Comparison of ENCODE assay signal across 11 mouse cellular contexts in genomic region chr7:130648061-130648460, GRCm38 (mm10).
A peak's percentile ranks its signal among the peaks of the same experiment; 100 is the strongest.
DNase-seq lines count a peak whose midpoint lies in the region; ATAC-seq and TF ChIP-seq lines count a peak whose summit lies in the region.
"Had no signal": no experiment of that assay in that cellular context is flagged by ENCODE, and none has a peak within 500 bp of the region (broad histone marks: within the 10 kb centered on the region; RNA-seq: fewer than 3 reads in every experiment).

No protein-coding gene starts in this region.

- peak overlapping the region; percentile 50; the same call in 1 of the 2 replicates for H3K27ac ChIP-seq in kidney, adult 2 months (ENCODE audit: insufficient read depth, low read depth, low read length)
- no peak overlapping the region for H3K27ac ChIP-seq in kidney, embryonic 14.5 days (ENCODE audit: low read depth, low read length)
- peak overlapping the region; percentile 62 for H3K27ac ChIP-seq in testis, adult 2 months (ENCODE audit: control insufficient read depth, insufficient read depth, low read depth, low read length)
- H3K27ac ChIP-seq in intestine, embryonic 15.5 days: no peak overlapping the region
- H3K27ac ChIP-seq in stomach, postnatal 0 days (replicated peaks): no peak overlapping the region

- 51% methylated on average over 4 of the region's 4 CpGs for WGBS in kidney, adult 2 months
- WGBS in kidney, embryonic 14.5 days: 73% methylated on average over 4 of the region's 4 CpGs
- 77% methylated on average over 4 of the region's 4 CpGs for WGBS in intestine, embryonic 15.5 days
- 66% methylated on average over 4 of the region's 4 CpGs for WGBS in stomach, postnatal 0 days

- DNase-seq in kidney, adult 2 months: no peak
- no peak for DNase-seq in testis, postnatal 14 days (ENCODE audit: low spot score)
- no peak for DNase-seq in stomach, postnatal 0 days (ENCODE audit: low spot score)
- DNase-seq: cerebellum, postnatal 14 days; gastrocnemius, postnatal 14 days had no signal

- ATAC-seq in kidney, embryonic 14.5 days (ENCODE audit: low FRiP score, low TSS enrichment): no peak
- ATAC-seq in intestine, embryonic 15.5 days: no peak
- ATAC-seq in stomach, postnatal 0 days (ENCODE audit: low FRiP score, low TSS enrichment): no peak
- ATAC-seq in megakaryocyte, adult 5-6 weeks (ENCODE audit: poor library complexity, severe bottlenecking): no peak
- no peak for ATAC-seq in inflammation-experienced regulatory T-cells, adult 6 months

- H3K9ac ChIP-seq in kidney, embryonic 14.5 days (ENCODE audit: low read depth, low read length): no peak overlapping the region
- no peak overlapping the region for H3K9ac ChIP-seq in intestine, embryonic 15.5 days
- no peak overlapping the region for H3K9ac ChIP-seq in stomach, postnatal 0 days (ENCODE audit: low read length)

- H3K27me3 ChIP-seq in kidney, adult 2 months (replicated peaks; ENCODE audit: control insufficient read depth, insufficient read depth, low read length): no peaks in the 10 kb centered on the region
- H3K27me3 ChIP-seq in kidney, embryonic 14.5 days (ENCODE audit: control insufficient read depth, insufficient read depth, low read length): no peaks in the 10 kb centered on the region
- no peaks in the 10 kb centered on the region for H3K27me3 ChIP-seq in testis, adult 2 months (ENCODE audit: control insufficient read depth, insufficient read depth, low read length)
- H3K27me3 ChIP-seq in intestine, embryonic 15.5 days (replicated peaks): no peaks in the 10 kb centered on the region
- H3K27me3 ChIP-seq in stomach, postnatal 0 days (ENCODE audit: control insufficient read depth, insufficient read depth, low read length): no peaks in the 10 kb centered on the region

- H3K36me3 ChIP-seq in kidney, adult 2 months (ENCODE audit: control insufficient read depth, insufficient read depth, low read length): no peaks in the 10 kb centered on the region
- H3K36me3 ChIP-seq in kidney, embryonic 14.5 days (ENCODE audit: control insufficient read depth, insufficient read depth, low read length): no peaks in the 10 kb centered on the region
- H3K36me3 ChIP-seq in testis, adult 2 months (ENCODE audit: control insufficient read depth, insufficient read depth, low read length): no peaks in the 10 kb centered on the region
- no peaks in the 10 kb centered on the region for H3K36me3 ChIP-seq in intestine, embryonic 15.5 days
- no peaks in the 10 kb centered on the region for H3K36me3 ChIP-seq in stomach, postnatal 0 days (ENCODE audit: control insufficient read depth, insufficient read depth, low read length)

- H3K4me2 ChIP-seq in kidney, embryonic 14.5 days (replicated peaks; ENCODE audit: low read depth, low read length): no peak overlapping the region
- H3K4me2 ChIP-seq in intestine, embryonic 15.5 days (replicated peaks): peak overlapping the region; percentile 91
- peak overlapping the region; percentile 92 for H3K4me2 ChIP-seq in stomach, postnatal 0 days (replicated peaks; ENCODE audit: low read depth)

- H3K4me1 ChIP-seq in kidney, adult 2 months (ENCODE audit: control insufficient read depth, insufficient read depth, low read length): peaks cover 40% of the 10 kb centered on the region; the same call in 1 of the 2 replicates
- peaks cover 9% of the 10 kb centered on the region for H3K4me1 ChIP-seq in kidney, embryonic 14.5 days (ENCODE audit: control insufficient read depth, insufficient read depth, low read length)
- H3K4me1 ChIP-seq in testis, adult 2 months (ENCODE audit: control insufficient read depth, insufficient read depth, low read length): peaks cover 12% of the 10 kb centered on the region
- H3K4me1 ChIP-seq in intestine, embryonic 15.5 days (replicated peaks): peaks cover 17% of the 10 kb centered on the region
- peaks cover 4% of the 10 kb centered on the region; the same call in 1 of the 2 replicates for H3K4me1 ChIP-seq in stomach, postnatal 0 days (replicated peaks; ENCODE audit: control insufficient read depth, insufficient read depth)

- TF ChIP-seq CTCF in kidney, adult 2 months (conservative IDR thresholded peaks at IDR 0.05; ENCODE audit: insufficient read depth, insufficient read length, low read depth, low read length): no peak
- TF ChIP-seq CTCF in testis, adult 2 months (IDR thresholded peaks at IDR 0.05; ENCODE audit: control insufficient read depth, insufficient read depth, insufficient replicate concordance, low read depth, low read length): no peak
- no peak for TF ChIP-seq CTCF in stomach, postnatal 0 days (IDR thresholded peaks at IDR 0.05; ENCODE audit: low read depth)

- no peak overlapping the region for H3K4me3 ChIP-seq in kidney, adult 2 months (ENCODE audit: insufficient read depth, low read depth, low read length)
- H3K4me3 ChIP-seq in kidney, embryonic 14.5 days (ENCODE audit: low read length): no peak overlapping the region
- no peak overlapping the region for H3K4me3 ChIP-seq in testis, adult 2 months (ENCODE audit: control insufficient read depth, low read depth, low read length)
- H3K4me3 ChIP-seq in intestine, embryonic 15.5 days (replicated peaks): no peak overlapping the region; the same call in 1 of the 2 replicates
- no peak overlapping the region for H3K4me3 ChIP-seq in stomach, postnatal 0 days (ENCODE audit: low read depth, low read length)
- H3K4me3 ChIP-seq: megakaryocyte, embryonic 14.5 days had no signal

- no peaks in the 10 kb centered on the region for H3K9me3 ChIP-seq in kidney, embryonic 14.5 days (ENCODE audit: control insufficient read depth, low read length)
- no peaks in the 10 kb centered on the region for H3K9me3 ChIP-seq in intestine, embryonic 15.5 days
- H3K9me3 ChIP-seq in stomach, postnatal 0 days (ENCODE audit: control insufficient read depth, low read length): no peaks in the 10 kb centered on the region
- H3K9me3 ChIP-seq: megakaryocyte, embryonic 14.5 days had no signal

- no peak for TF ChIP-seq EP300 in stomach, postnatal 0 days (optimal IDR thresholded peaks at IDR 0.05)

- no peak for TF ChIP-seq POLR2A in kidney, adult 2 months (IDR thresholded peaks at IDR 0.05; ENCODE audit: low read depth, low read length)
- no peak for TF ChIP-seq POLR2A in testis, adult 2 months (IDR thresholded peaks at IDR 0.05; ENCODE audit: control insufficient read depth, low read depth, low read length)

Comparison
In these comparisons a context has a peak if more than half of its experiments do, and no peak if none do; other contexts are left out.
1. H3K27ac ChIP-seq: peak in kidney, adult 2 months (single experiment) and testis, adult 2 months (single experiment); none in kidney, embryonic 14.5 days (single experiment), intestine, embryonic 15.5 days (single experiment) and stomach, postnatal 0 days (single experiment).